Comparison of ENCODE assay signal across 8 mouse cellular contexts in genomic region chr1:157745611-157746010, GRCm38 (mm10).
DNase-seq lines count a peak whose midpoint lies in the region; TF ChIP-seq lines count a peak whose summit lies in the region.
"Had no signal": no experiment of that assay in that cellular context is flagged by ENCODE, and none has a peak within 500 bp of the region (broad histone marks: within the 10 kb centered on the region; RNA-seq: fewer than 3 reads in every experiment).

No protein-coding gene starts in this region.

- no peak overlapping the region for H3K4me3 ChIP-seq in E14TG2a.4 (replicated peaks; ENCODE audit: low read length)
- H3K4me3 ChIP-seq: heart, embryonic 13.5 days had no signal

- peak; percentile 63 for DNase-seq in NIH3T3 (ENCODE audit: low read depth)
- DNase-seq in cerebellum, postnatal 36 days: peak; percentile 57 to 77
- DNase-seq in frontal cortex, postnatal 36 days (ENCODE audit: low spot score in 2 of 2): peak; percentile 74 to 86
- peak; percentile 54 to 75 for DNase-seq in layer of hippocampus, adult 8-10 months (ENCODE audit: low spot score in 2 of 2)
- DNase-seq in lung, postnatal 36 days: peak; percentile 55
- peak; percentile 70 for DNase-seq in right cerebral cortex, postnatal 4 days

- peaks cover 12% of the 10 kb centered on the region for H3K4me1 ChIP-seq in E14TG2a.4 (replicated peaks; ENCODE audit: low read depth, low read length)
- H3K4me1 ChIP-seq: heart, embryonic 13.5 days had no signal

- peaks cover 22% of the 10 kb centered on the region for H3K9me3 ChIP-seq in E14TG2a.4 (ENCODE audit: low read length)
- H3K9me3 ChIP-seq: heart, embryonic 13.5 days had no signal

- peak; percentile 48 for TF ChIP-seq CTCF in E14TG2a.4 (conservative IDR thresholded peaks at IDR 0.05; ENCODE audit: low read length)

- no peaks in the 10 kb centered on the region for H3K36me3 ChIP-seq in E14TG2a.4 (ENCODE audit: insufficient read depth, low read length)
- H3K36me3 ChIP-seq: heart, embryonic 13.5 days had no signal

- H3K27me3 ChIP-seq in E14TG2a.4 (ENCODE audit: insufficient read depth, low read length): peaks cover 4% of the 10 kb centered on the region; the same call in 1 of the 2 replicates
- H3K27me3 ChIP-seq: heart, embryonic 13.5 days had no signal
